Mouse (Mus musculus) megakaryocyte-erythroid progenitor cell, adult 5-6 weeks (primary cell): Measurements from ENCODE around the gene Ankfn1. TPM values are rescaled to one million over a fixed set of nuclear protein-coding genes. Genes with fewer than 3 reads are reported as not detected.
A peak's percentile ranks its signal among the peaks of the same experiment; 100 is the strongest.

Source experiments
- ATAC-seq: replicated peaks from 2 replicates; pipeline ENCODE4 v1.8.0; 2016; ENCODE audit warnings: mild to moderate bottlenecking, inconsistent platforms; ENCODE audit not compliant: severe bottlenecking, poor library complexity, low FRiP score, low TSS enrichment
- total RNA-seq, 2 experiments: library from RNA; stranded (forward) in 1 of 2; stranded (reverse) in 1 of 2; fragments of 200-1000, 215-1000 nt in 1 of 2; fragments of >200 nt in 1 of 2; fragmentation: Nextera tagmentation in 1 of 2; gene quantifications; 2 replicates each; pipeline ENCODE4 v1.2.3; 2014 to 2017

Gene Ankfn1
- total RNA-seq (2014; fragmentation: Nextera tagmentation): not detected in 2 replicates
- total RNA-seq (2017): not detected in 2 replicates

- ATAC-seq: no peak
Observed at GRCm38 (mm10) chr11:89777431-89777830, at the start of gene Ankfn1. Gene Ankfn1, minus strand, starts transcription at chr11:89777653.

GRCm38 (mm10) chr11:89823661-89824446, 46.4 kb upstream of the Ankfn1 start:
- no peak for ATAC-seq

GRCm38 (mm10) chr11:89818594-89818993, 41.1 kb upstream of the Ankfn1 start:
- no peak for ATAC-seq

- ATAC-seq: no peak
Observed at GRCm38 (mm10) chr11:89811403-89811802, 34.0 kb upstream of the Ankfn1 start.

- ATAC-seq: no peak
Observed at GRCm38 (mm10) chr11:89807998-89808397, 30.5 kb upstream of the Ankfn1 start.

GRCm38 (mm10) chr11:89804822-89805221, 27.4 kb upstream of the Ankfn1 start:
- ATAC-seq: no peak

- no peak for ATAC-seq
Observed at GRCm38 (mm10) chr11:89803974-89804373, 26.5 kb upstream of the Ankfn1 start.

GRCm38 (mm10) chr11:89792709-89793108, 15.3 kb upstream of the Ankfn1 start:
- no peak for ATAC-seq

- ATAC-seq: no peak
Observed at GRCm38 (mm10) chr11:89776070-89776469, 1.4 kb downstream of the Ankfn1 start.

GRCm38 (mm10) chr11:89774913-89775312, 2.5 kb downstream of the Ankfn1 start:
- no peak for ATAC-seq

- no peak for ATAC-seq
Observed at GRCm38 (mm10) chr11:89772941-89773340, 4.5 kb downstream of the Ankfn1 start.

GRCm38 (mm10) chr11:89765770-89766148, 11.7 kb downstream of the Ankfn1 start:
- ATAC-seq: no peak

- ATAC-seq: no peak
Observed at GRCm38 (mm10) chr11:89765014-89765769, 12.3 kb downstream of the Ankfn1 start.

- no peak for ATAC-seq
Observed at GRCm38 (mm10) chr11:89733973-89734693, 43.3 kb downstream of the Ankfn1 start.

- no peak for ATAC-seq
Observed at GRCm38 (mm10) chr11:89733526-89733925, 43.9 kb downstream of the Ankfn1 start.

GRCm38 (mm10) chr11:89720847-89721246, 56.6 kb downstream of the Ankfn1 start:
- ATAC-seq: peak; percentile 75

- no peak for ATAC-seq
Observed at GRCm38 (mm10) chr11:89718491-89718982, 58.9 kb downstream of the Ankfn1 start.

- ATAC-seq: no peak
Observed at GRCm38 (mm10) chr11:89716351-89716750, 61.1 kb downstream of the Ankfn1 start.

- no peak for ATAC-seq
Observed at GRCm38 (mm10) chr11:89708526-89708925, 68.9 kb downstream of the Ankfn1 start.
